Mouse (Mus musculus): Measurements from ENCODE around the gene Arhgef26.

DNA sequence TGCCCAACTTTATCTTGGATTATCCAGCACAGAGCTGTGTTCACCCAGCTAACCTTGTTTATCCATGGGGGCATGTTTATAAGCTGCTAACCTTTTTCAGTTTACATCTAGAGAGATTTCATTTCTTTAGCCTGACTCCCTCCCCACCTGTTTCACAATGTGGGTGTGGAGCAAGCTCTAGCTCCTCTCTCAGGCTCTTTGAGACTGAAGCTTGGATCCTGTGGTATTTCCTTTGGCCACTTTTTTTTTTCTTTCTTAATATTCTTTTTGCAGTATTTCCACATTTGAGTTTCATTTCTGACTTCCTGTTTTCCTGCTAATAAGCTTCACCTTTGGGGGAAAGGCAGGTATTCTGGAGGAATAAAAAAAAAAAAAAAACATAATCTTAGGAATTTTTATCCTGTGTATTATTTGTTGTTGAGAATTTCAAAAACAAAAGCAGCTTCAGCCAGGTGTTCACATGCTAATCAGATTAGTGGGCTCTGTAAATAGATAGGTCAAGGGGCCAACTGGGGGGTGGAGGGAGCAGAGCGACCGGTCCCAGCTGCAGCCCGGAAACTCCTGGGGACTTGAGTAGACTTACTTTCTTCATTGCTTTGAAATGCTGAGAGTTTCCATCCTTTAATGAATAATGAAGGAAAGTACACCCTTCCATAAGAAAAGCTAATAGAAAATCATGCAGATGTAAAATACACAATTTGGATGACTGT is 3.5 kb downstream of the Arhgef26 start:
- TF ChIP-seq CTCF (IDR thresholded peaks at IDR 0.05; ENCODE audit: low read depth, low read length) (no peak), GATA1 (IDR thresholded peaks at IDR 0.05; ENCODE audit: borderline replicate concordance, low read length) (no peak), POLR2AphosphoS5 (IDR thresholded peaks at IDR 0.05; ENCODE audit: insufficient replicate concordance, low read depth, low read length) (no peak)

All from G1E (cell line).